Mouse (Mus musculus) midbrain, postnatal 0 days (tissue): ENCODE measurements around the gene Slc24a4. TPM values are rescaled to one million over a fixed set of nuclear protein-coding genes. Genes with fewer than 3 reads are reported as not detected.
"Not testable (repeated sequence)": the region's sequence is repeated elsewhere in the genome, so short reads cannot be mapped to it uniquely, and the experiment has no call there.

Experiments
- ATAC-seq: fragments of 200-750 bp; cut with Nextera tagmentation; 2 replicates; pipeline ENCODE4 v1.8.0; 2017; ENCODE audit warnings: moderate number of reproducible peaks, mild to moderate bottlenecking, moderate TSS enrichment, moderate library complexity; ENCODE audit not compliant: low FRiP score
- DNase-seq: peaks from one replicate; pipeline ENCODE4 v3.0.0-alpha.2; 2015; ENCODE audit warnings: low spot score
- H3K27ac ChIP-seq: fragments of 300-500 bp; sonication (generic); 2 replicates; pipeline ENCODE4 v1.5.1; 2014; ENCODE audit warnings: low read depth, mild to moderate bottlenecking, low read length, mixed read lengths
- H3K27me3 ChIP-seq: fragments of 300-500 bp; sonication (generic); 2 replicates; pipeline ENCODE4 v1.6.1; 2014; ENCODE audit warnings: low read length, control low read depth, mixed read lengths; ENCODE audit not compliant: insufficient read depth
- H3K36me3 ChIP-seq: fragments of 300-500 bp; sonication (generic); 2 replicates; pipeline ENCODE4 v1.6.1; 2014; ENCODE audit warnings: low read length, control low read depth, mixed read lengths; ENCODE audit not compliant: insufficient read depth
- H3K4me1 ChIP-seq: fragments of 300-500 bp; sonication (generic); 2 replicates; pipeline ENCODE4 v1.6.1; 2014; ENCODE audit warnings: mild to moderate bottlenecking, control low read depth, antibody characterized with exemption, low read length, mixed read lengths; ENCODE audit not compliant: insufficient read depth
- H3K4me2 ChIP-seq: fragments of 300-500 bp; sonication (generic); 2 replicates; pipeline ENCODE4 v1.6.1; 2014; ENCODE audit warnings: low read depth, mild to moderate bottlenecking, low read length, mixed read lengths; ENCODE audit not compliant: poor library complexity, severe bottlenecking
- H3K4me3 ChIP-seq: fragments of 300-500 bp; sonication (generic); 2 replicates; pipeline ENCODE4 v1.5.1; 2014; ENCODE audit warnings: low read depth, mild to moderate bottlenecking, low read length, moderate library complexity
- H3K9ac ChIP-seq: fragments of 300-500 bp; sonication (generic); replicated peaks from 2 replicates; pipeline ENCODE4 v1.6.1; 2014; ENCODE audit warnings: mild to moderate bottlenecking, low read length, moderate library complexity, mixed read lengths; ENCODE audit not compliant: poor library complexity, severe bottlenecking
- H3K9me3 ChIP-seq: fragments of 300-500 bp; sonication (generic); 2 replicates; pipeline ENCODE4 v1.6.1; 2016; ENCODE audit warnings: low read length, control low read depth
- CTCF ChIP-seq: IDR thresholded peaks from 2 replicates; pipeline ENCODE4 v1.5.1; 2016; ENCODE audit warnings: antibody characterized with exemption, mild to moderate bottlenecking
- WGBS: fragments of 180-500 bp; shearing (Covaris S2); extraction: QIAGEN DNeasy Blood & Tissue Kit; methylation state at CpG from one replicate; pipeline ENCODE4 v1.1.7; 2014; 5-methylcytosine and 5-hydroxymethylcytosine counted together
- polyA plus RNA-seq: library from polyadenylated mRNA; unstranded; fragments of >200 nt; fragmentation: Nextera tagmentation; extraction: Ambion mirVana; gene quantifications from 2 replicates; pipeline ENCODE4 v1.2.1, GENCODE M21; 2015
- total RNA-seq: library from RNA; depleted of rRNA; stranded (reverse); fragments of >200 nt; gene quantifications from 2 replicates; pipeline ENCODE4 v1.2.3, GENCODE M21; 2014

Slc24a4 gene
- total and polyA plus RNA-seq, 2 experiments from 2014 or later, result 2.4 to 5.3 TPM

- no peak for TF ChIP-seq CTCF
- H3K27ac ChIP-seq, result no peak overlapping the region
- H3K27me3 ChIP-seq, result no peaks in the 10 kb centered on the region
- 0 out of 2 replicates have a peak, but pooled peaks cover 3% of the 10 kb centered on the region for H3K4me1 ChIP-seq
- H3K4me2 ChIP-seq, result no peak overlapping the region
- no peak overlapping the region for H3K9ac ChIP-seq
- no peak for ATAC-seq
- H3K9me3 ChIP-seq, result no peaks in the 10 kb centered on the region
- 76% methylated on average over 2 of the region's 2 CpGs for WGBS
- H3K4me3 ChIP-seq, result no peak overlapping the region
- H3K36me3 ChIP-seq, result no peaks in the 10 kb centered on the region
- DNase-seq, result no peak
These were observed 82.3 kb downstream of the Slc24a4 start for GRCm38 (mm10) chr12:102210801-102211200.

- Histone ChIP-seq H3K9ac (no peak overlapping the region), H3K9me3 (no peaks in the 10 kb centered on the region), H3K36me3 (no peaks in the 10 kb centered on the region), H3K4me1 (no peaks in the 10 kb centered on the region), H3K4me3 (no peak overlapping the region), H3K4me2 (no peak overlapping the region), H3K27ac (no peak overlapping the region), H3K27me3 (no peaks in the 10 kb centered on the region)
- ATAC-seq (no peak), DNase-seq (no peak)
- TF ChIP-seq CTCF, result no peak
- whole genome bisulfite sequencing, result 92% methylated on average over 6 of the region's 6 CpGs
These were observed 94.9 kb downstream of the Slc24a4 start for GRCm38 (mm10) chr12:102223404-102223803.

GRCm38 (mm10) chr12:102224112-102224511 is 95.6 kb downstream of the Slc24a4 start:
- H3K4me1 ChIP-seq, H3K27ac ChIP-seq, H3K27me3 ChIP-seq, H3K4me3 ChIP-seq, H3K9me3 ChIP-seq, DNase-seq, ATAC-seq, H3K4me2 ChIP-seq, H3K36me3 ChIP-seq, H3K9ac ChIP-seq: not testable (repeated sequence)
- 81% methylated on average over 2 of the region's 2 CpGs for WGBS

- no peak overlapping the region for H3K4me2 ChIP-seq
- ATAC-seq (no peak), DNase-seq (no peak)
- no peaks in the 10 kb centered on the region for H3K36me3 ChIP-seq
- no peak overlapping the region for H3K27ac ChIP-seq
- no peaks in the 10 kb centered on the region for H3K27me3 ChIP-seq
- no peak for TF ChIP-seq CTCF
- WGBS, result 46% methylated on average over 3 of the region's 3 CpGs
- no peak overlapping the region for H3K4me3 ChIP-seq
- no peaks in the 10 kb centered on the region for H3K9me3 ChIP-seq
- no peak overlapping the region for H3K9ac ChIP-seq
- H3K4me1 ChIP-seq, result no peaks in the 10 kb centered on the region
These were observed 96.6 kb downstream of the Slc24a4 start for GRCm38 (mm10) chr12:102225165-102225564.

- no peak for TF ChIP-seq CTCF
- no peaks in the 10 kb centered on the region for H3K9me3 ChIP-seq
- no peaks in the 10 kb centered on the region for H3K27me3 ChIP-seq
- no peak overlapping the region for H3K27ac ChIP-seq
- DNase-seq (no peak), ATAC-seq (no peak)
- H3K36me3 ChIP-seq, result no peaks in the 10 kb centered on the region
- no peaks in the 10 kb centered on the region for H3K4me1 ChIP-seq
- no peak overlapping the region for H3K4me3 ChIP-seq
- 92% methylated on average over 3 of the region's 3 CpGs for WGBS
- H3K9ac ChIP-seq, result no peak overlapping the region
- no peak overlapping the region for H3K4me2 ChIP-seq
These were observed 107.0 kb downstream of the Slc24a4 start for GRCm38 (mm10) chr12:102235551-102235950.

GRCm38 (mm10) chr12:102236317-102236716 is 107.8 kb downstream of the Slc24a4 start:
- DNase-seq (no peak), ATAC-seq (no peak)
- no peaks in the 10 kb centered on the region for H3K36me3 ChIP-seq
- H3K9ac ChIP-seq, result no peak overlapping the region
- TF ChIP-seq CTCF, result no peak
- WGBS, result 84% methylated on average over 6 of the region's 6 CpGs
- no peak overlapping the region for H3K4me3 ChIP-seq
- H3K4me1 ChIP-seq, result no peaks in the 10 kb centered on the region
- no peaks in the 10 kb centered on the region for H3K27me3 ChIP-seq
- no peak overlapping the region for H3K4me2 ChIP-seq
- H3K27ac ChIP-seq, result no peak overlapping the region
- no peaks in the 10 kb centered on the region for H3K9me3 ChIP-seq
